Mouse (Mus musculus) left cerebral cortex, postnatal 36 days (tissue): Measurements from ENCODE around the gene Slc5a3. TPM values are rescaled to one million over a fixed set of nuclear protein-coding genes. Genes with fewer than 3 reads are reported as not detected.
A peak's percentile ranks its signal among the peaks of the same experiment; 100 is the strongest.

Source experiments
- DNase-seq, 2 experiments: peaks; one replicate each; pipeline ENCODE4 v3.0.0; 2021 to 2022; ENCODE audit warnings: low spot score in 2 of 2, mixed read lengths in 1 of 2
- intact Hi-C: fragments of 180-260 bp; cut with DNase I; formaldehyde crosslinking; loops from one replicate; pipeline ENCODE4 v1.15.1; 2025
- total RNA-seq, 2 experiments: library from RNA; stranded (reverse); gene quantifications; 2 replicates each; pipeline ENCODE4 v1.2.3; 2021

The Slc5a3 gene
- total RNA-seq, 2 experiments from 2014 or later, result 20.3 to 27.8 TPM

DNA sequence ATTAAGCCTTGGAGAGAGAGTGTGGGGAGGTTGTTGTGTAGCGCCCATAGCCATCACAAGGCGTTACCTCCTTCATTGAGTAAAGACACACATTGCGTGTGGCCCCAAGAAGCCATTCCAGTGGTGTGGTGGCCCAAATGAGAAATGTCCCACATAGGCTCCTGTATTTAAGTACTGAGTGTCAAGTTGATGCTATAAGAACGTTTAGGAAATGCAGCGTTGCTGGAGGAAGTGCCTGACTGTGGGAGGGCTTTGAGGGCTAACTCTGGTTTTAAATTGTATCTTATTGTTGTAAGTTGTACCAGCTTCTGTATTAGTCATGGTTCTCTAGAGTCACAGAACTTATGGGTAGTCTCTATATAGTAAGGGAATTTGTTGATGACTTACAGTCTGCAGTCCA, 49.2 kb downstream of the Slc5a3 start:
- intact Hi-C loops, result no loop called here
- no peak for DNase-seq

DNA sequence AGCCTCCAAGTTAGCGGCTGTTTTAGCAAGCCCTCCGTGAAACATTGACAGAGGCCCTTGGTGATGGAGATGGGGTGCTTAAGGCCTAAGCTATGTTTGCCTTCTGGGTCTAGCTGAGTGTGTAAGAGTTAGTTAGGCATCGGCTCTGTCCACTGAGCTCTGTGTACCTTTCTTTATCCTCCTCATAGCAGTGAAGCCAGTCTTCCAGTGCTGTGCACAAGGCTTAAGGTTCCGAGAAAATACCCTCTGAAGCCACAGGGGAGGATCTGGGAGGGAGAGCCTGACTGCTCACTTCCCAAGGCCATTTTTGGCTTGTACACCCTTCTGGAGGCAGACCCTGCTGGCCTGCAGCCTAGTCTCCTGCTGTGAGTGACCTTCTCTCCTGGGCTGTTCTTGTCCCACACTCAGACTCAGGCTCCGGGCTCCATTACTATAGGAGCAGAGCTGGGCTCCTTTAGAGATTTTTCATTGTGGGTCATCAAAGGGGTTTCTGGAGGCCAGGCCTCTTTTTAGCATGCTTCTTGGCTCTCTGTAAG, 56.7 kb downstream of the Slc5a3 start:
- intact Hi-C loops, result no loop called here
- DNase-seq, result no peak

- peak; percentile 63 for DNase-seq
- intact Hi-C loops, result no loop called here
Measured at GRCm38 (mm10) chr16:92115611-92116421, 57.7 kb downstream of the Slc5a3 start.

DNA sequence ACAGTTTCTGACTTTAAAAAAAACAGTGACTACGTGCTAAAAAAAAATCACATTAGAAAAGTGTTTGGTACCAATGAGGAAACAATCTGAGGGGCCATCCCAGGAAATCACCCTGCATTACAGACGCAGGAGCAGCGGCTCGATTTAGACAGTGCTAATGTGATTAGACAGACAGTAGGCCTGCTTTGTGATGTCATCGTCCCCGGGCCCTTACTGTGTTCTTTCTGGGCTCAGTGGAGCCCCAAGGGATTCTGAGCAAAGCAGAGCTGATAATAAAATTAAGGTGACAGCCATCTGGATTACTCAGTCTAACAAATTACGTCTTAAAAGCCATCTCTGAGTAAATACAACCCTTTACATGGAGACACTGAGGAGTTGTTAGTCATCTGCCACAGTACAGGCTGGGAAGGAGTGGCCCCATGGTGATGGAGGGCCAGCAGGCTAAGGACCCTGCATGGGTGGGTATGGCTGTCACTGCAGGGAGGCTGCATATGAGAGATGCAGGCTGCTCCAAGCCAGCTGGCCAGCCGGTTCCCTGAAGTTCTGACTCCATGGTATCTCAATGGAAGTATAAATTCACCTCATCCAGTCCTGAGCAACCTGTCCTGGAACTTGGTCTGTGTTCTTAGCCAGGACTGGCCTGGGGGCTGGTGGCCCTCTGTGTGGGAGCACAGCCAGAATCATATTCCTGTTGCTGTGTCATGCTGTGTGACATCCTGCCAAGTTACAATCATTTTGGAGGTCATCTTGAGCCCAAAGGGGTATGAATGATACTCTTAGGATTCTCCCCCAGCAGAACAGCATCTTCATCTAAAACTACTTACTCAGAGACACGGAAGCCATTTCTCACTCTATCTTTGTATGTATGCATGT, 59.5 kb downstream of the Slc5a3 start:
- DNase-seq, result no peak
- intact Hi-C loops, result no loop called here

DNA sequence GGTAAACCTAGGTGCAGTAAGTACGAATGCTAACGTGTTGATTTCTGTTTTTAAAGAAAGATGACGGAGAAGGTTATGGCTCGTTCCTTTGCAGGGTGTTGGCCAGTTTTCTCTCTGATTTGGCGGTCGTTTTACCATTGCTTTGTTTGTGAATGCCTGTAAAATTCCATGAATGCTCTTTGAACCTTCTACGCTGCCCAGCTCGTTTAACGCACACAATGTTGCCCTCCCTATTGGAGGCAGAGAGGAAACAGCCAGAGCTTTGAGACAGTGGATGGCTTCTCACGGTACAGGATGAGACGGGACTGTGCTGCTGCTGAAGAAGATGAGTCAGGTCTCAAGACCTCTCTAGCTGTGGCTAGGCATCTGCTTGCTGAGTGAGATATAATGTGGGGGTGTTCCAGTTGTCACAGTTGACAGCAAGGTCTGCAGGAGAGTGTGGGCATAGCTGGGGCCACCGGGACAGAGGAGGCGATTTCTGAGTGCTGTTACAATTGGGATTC, 60.9 kb downstream of the Slc5a3 start:
- no peak for DNase-seq
- intact Hi-C loops, result no loop called here

GRCm38 (mm10) chr16:92120899-92121531, 62.9 kb downstream of the Slc5a3 start:
- DNase-seq, result peak in 1 of 2 experiments; percentile 43
- intact Hi-C loops, result no loop called here

GRCm38 (mm10) chr16:92127226-92127625, 69.1 kb downstream of the Slc5a3 start:
- intact Hi-C loops, result no loop called here
- DNase-seq, result no peak

DNA sequence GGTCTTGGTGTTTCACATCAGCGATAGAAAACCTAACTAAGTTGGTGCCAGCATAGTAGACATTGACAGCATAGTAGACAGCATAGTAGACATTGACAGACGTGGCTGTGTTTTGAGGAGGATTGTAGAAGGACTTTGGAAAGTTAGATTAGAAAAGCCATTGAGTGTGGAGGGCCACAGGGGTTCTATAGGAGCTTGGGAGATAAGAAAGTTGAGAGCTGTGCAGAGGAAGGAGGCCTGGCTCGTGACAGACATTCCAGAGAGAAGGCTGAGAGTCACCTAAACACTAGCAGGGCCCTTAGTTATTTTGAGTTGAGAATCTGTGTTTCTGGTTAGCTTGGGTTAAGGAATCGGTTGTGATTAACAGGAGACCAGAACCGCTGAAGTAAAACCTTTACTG, 69.5 kb downstream of the Slc5a3 start:
- intact Hi-C loops, result no loop called here
- DNase-seq, result no peak

GRCm38 (mm10) chr16:92129843-92130242, 71.7 kb downstream of the Slc5a3 start:
- no peak for DNase-seq
- intact Hi-C loops, result no loop called here

DNA sequence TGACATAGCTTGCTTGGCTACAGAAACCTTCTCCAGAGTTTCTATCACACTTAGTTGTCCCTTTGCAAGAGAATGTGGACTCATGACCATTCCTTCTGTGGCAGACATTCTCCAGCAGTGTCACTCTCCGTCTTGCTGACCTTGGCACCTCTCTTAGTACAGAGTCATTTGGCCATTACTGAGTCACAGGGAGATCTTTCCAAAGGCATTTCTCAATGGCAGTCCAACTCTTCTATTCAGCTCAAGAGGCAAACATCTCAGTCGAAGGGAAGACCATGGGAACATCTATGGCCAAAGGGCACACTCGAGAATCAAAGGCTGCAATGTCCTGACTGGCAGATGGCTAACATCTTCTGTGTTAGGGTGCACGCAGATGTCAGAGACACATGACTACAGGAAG, 74.4 kb downstream of the Slc5a3 start:
- intact Hi-C loops, result no loop called here
- no peak for DNase-seq

DNA sequence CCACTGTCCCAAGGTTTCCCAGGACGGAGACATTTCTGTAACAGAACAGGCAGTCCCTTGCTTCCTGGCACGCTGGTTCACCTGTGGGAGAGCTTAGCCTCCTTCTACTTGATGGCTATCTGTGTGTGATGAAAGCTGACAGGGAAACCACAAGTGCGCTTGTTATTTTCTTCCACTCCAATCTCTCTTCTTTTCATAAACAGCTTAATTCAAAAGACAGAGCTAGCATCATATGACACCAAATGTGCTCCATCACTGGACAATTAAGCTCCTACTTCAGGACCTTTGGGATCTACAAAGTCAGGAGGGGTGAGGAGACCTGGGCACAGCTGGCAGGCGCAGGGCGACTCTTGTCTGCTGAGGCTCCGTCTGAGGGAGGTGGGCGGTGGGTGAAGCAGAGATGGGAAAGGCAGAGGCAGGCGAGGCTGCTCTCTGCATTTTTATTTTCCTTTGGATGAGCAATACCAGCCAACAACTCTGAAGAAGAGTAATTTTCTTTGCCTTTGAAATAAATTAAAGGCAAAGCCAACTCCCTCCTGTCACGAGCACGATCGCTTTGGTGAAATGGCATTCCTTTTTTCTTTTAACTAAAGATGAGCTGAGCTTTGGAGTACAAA, 76.1 kb downstream of the Slc5a3 start:
- no peak for DNase-seq
- intact Hi-C loops, result no loop called here

- intact Hi-C loops, result no loop called here
Measured at GRCm38 (mm10) chr16:92136275-92136674, 78.2 kb downstream of the Slc5a3 start.

More at GRCm38 (mm10) chr16:92136275-92136674, 78.2 kb downstream of the Slc5a3 start:
- DNase-seq, result no peak

Other genes with a start within 250 kb of the Slc5a3 start
- gene Mrps6, start 52 bp upstream of the Slc5a3 start, total RNA-seq, result 10 to 100 TPM; 44.1 to 53.2 TPM
- gene Gm49711, start within 50 bp of the Slc5a3 start, total RNA-seq, result not detected
- under 1 TPM in 1 of 2 experiments, not detected in 1; 0.17 TPM for gene Kcne2, start 234.1 kb downstream of the Slc5a3 start, total RNA-seq
- 10 to 100 TPM; 15.8 to 16.2 TPM for gene Smim11, start 243.0 kb downstream of the Slc5a3 start, total RNA-seq